Mouse (Mus musculus): ENCODE measurements around the gene Irak3. TPM values are rescaled to one million over a fixed set of nuclear protein-coding genes. Genes with fewer than 3 reads are reported as not detected.
"Not testable (repeated sequence)": the region's sequence is repeated elsewhere in the genome, so short reads cannot be mapped to it uniquely, and the experiment has no call there.

Gene Irak3
- total RNA-seq, 1 experiment from 2014 or later, result 31.9 TPM

GRCm38 (mm10) chr10:120123721-120124120 is 78.2 kb downstream of the Irak3 start:
- ATAC-seq (replicated peaks; ENCODE audit: insufficient number of reproducible peaks, low FRiP score, low TSS enrichment, poor library complexity, severe bottlenecking), result no peak

- ATAC-seq (replicated peaks; ENCODE audit: insufficient number of reproducible peaks, low FRiP score, low TSS enrichment, poor library complexity, severe bottlenecking), result no peak
Measured at GRCm38 (mm10) chr10:120115249-120115648, 86.7 kb downstream of the Irak3 start.

GRCm38 (mm10) chr10:120114493-120114892 is 87.4 kb downstream of the Irak3 start:
- no peak for ATAC-seq (replicated peaks; ENCODE audit: insufficient number of reproducible peaks, low FRiP score, low TSS enrichment, poor library complexity, severe bottlenecking)

- no peak for ATAC-seq (replicated peaks; ENCODE audit: insufficient number of reproducible peaks, low FRiP score, low TSS enrichment, poor library complexity, severe bottlenecking)
Measured at GRCm38 (mm10) chr10:120113980-120114379, 88.0 kb downstream of the Irak3 start.

GRCm38 (mm10) chr10:120113482-120113881 is 88.4 kb downstream of the Irak3 start:
- not testable (repeated sequence) for ATAC-seq (replicated peaks; ENCODE audit: insufficient number of reproducible peaks, low FRiP score, low TSS enrichment, poor library complexity, severe bottlenecking)

- peak; percentile 97 for ATAC-seq (replicated peaks; ENCODE audit: insufficient number of reproducible peaks, low FRiP score, low TSS enrichment, poor library complexity, severe bottlenecking)
Measured at GRCm38 (mm10) chr10:120112507-120113396, 89.2 kb downstream of the Irak3 start, which contains the start of gene Helb. Helb (minus strand) TSS chr10:120112987.

- ATAC-seq (replicated peaks; ENCODE audit: insufficient number of reproducible peaks, low FRiP score, low TSS enrichment, poor library complexity, severe bottlenecking), result no peak
Measured at GRCm38 (mm10) chr10:120111691-120112319, 90.1 kb downstream of the Irak3 start.

- no peak for ATAC-seq (replicated peaks; ENCODE audit: insufficient number of reproducible peaks, low FRiP score, low TSS enrichment, poor library complexity, severe bottlenecking)
Measured at GRCm38 (mm10) chr10:120100806-120101205, 101.1 kb downstream of the Irak3 start.

GRCm38 (mm10) chr10:120097564-120097963 is 104.4 kb downstream of the Irak3 start:
- no peak for ATAC-seq (replicated peaks; ENCODE audit: insufficient number of reproducible peaks, low FRiP score, low TSS enrichment, poor library complexity, severe bottlenecking)

GRCm38 (mm10) chr10:120095716-120096115 is 106.2 kb downstream of the Irak3 start:
- no peak for ATAC-seq (replicated peaks; ENCODE audit: insufficient number of reproducible peaks, low FRiP score, low TSS enrichment, poor library complexity, severe bottlenecking)

- ATAC-seq (replicated peaks; ENCODE audit: insufficient number of reproducible peaks, low FRiP score, low TSS enrichment, poor library complexity, severe bottlenecking), result no peak
Measured at GRCm38 (mm10) chr10:120095136-120095535, 106.8 kb downstream of the Irak3 start.

GRCm38 (mm10) chr10:120092548-120092947 is 109.4 kb downstream of the Irak3 start:
- no peak for ATAC-seq (replicated peaks; ENCODE audit: insufficient number of reproducible peaks, low FRiP score, low TSS enrichment, poor library complexity, severe bottlenecking)

Other genes with a start within 250 kb of the Irak3 start
- 36.8 to 41.4 TPM (median 40.0 TPM) in 3 replicates for gene Helb, start 89.1 kb downstream of the Irak3 start, total RNA-seq (2017)
- gene Tmbim4, start 540 bp downstream of the Irak3 start, total RNA-seq (2017), result 150 to 178 TPM (median 170 TPM) in 3 replicates
- 57.4 to 79.1 TPM (median 74.2 TPM) in 3 replicates for gene Llph, start 24.9 kb upstream of the Irak3 start, total RNA-seq (2017)

All from monocyte, adult 5-6 weeks (primary cell).